ENCODE assay signal across 16 mouse cellular contexts in the genomic region with DNA sequence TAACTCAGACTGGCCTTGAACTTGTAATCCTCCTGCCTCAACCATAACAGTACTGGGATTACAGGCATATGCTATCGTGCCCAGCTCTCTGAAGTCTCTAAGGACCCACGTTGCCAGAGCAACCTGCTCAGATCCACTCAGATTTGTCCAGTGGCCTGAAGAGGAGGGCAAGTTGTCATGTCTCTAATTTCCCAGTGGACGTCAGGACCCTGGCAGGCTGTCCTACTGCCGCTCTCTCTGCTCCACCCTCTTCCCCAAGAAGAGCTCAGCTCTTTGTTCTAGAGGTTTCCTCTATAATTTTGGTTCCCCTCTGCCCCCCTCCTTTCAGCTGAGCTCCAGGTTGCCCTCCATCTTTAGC. TPM values are rescaled to one million over a fixed set of nuclear protein-coding genes. Genes with fewer than 3 reads are reported as not detected.
DNase-seq lines count a peak whose midpoint lies in the region; ATAC-seq and TF ChIP-seq lines count a peak whose summit lies in the region.
"Had no signal": no experiment of that assay in that cellular context is flagged by ENCODE, and none has a peak within 500 bp of the region (broad histone marks: within the 10 kb centered on the region; RNA-seq: fewer than 3 reads in every experiment).

No protein-coding gene starts in this region.

- H3K27ac ChIP-seq in forebrain, embryonic 14.5 days (ENCODE audit: low read depth, low read length), result peak overlapping the region; percentile 91
- peak overlapping the region; percentile 86 for H3K27ac ChIP-seq in hindbrain, postnatal 0 days
- H3K27ac ChIP-seq in neural tube, embryonic 13.5 days (replicated peaks), result peak overlapping the region; percentile 90
- no peak overlapping the region for H3K27ac ChIP-seq in liver, embryonic 12.5 days
- H3K27ac ChIP-seq: embryonic facial prominence, embryonic 15.5 days had no signal

- H3K36me3 ChIP-seq in forebrain, embryonic 14.5 days (ENCODE audit: control insufficient read depth, insufficient read depth, low read length), result no peaks in the 10 kb centered on the region
- H3K36me3 ChIP-seq in hindbrain, postnatal 0 days (ENCODE audit: insufficient read depth, low read length), result no peaks in the 10 kb centered on the region
- H3K36me3 ChIP-seq in neural tube, embryonic 13.5 days, result no peaks in the 10 kb centered on the region
- H3K36me3 ChIP-seq in liver, embryonic 12.5 days, result no peaks in the 10 kb centered on the region
- H3K36me3 ChIP-seq: embryonic facial prominence, embryonic 15.5 days had no signal

- H3K27me3 ChIP-seq in forebrain, embryonic 14.5 days (replicated peaks; ENCODE audit: control insufficient read depth, insufficient read depth, low read length), result no peaks in the 10 kb centered on the region
- H3K27me3 ChIP-seq in hindbrain, postnatal 0 days (ENCODE audit: insufficient read depth, low read length), result no peaks in the 10 kb centered on the region
- no peaks in the 10 kb centered on the region for H3K27me3 ChIP-seq in neural tube, embryonic 13.5 days
- peaks cover 32% of the 10 kb centered on the region for H3K27me3 ChIP-seq in liver, embryonic 12.5 days (replicated peaks)
- H3K27me3 ChIP-seq: embryonic facial prominence, embryonic 15.5 days had no signal

- H3K4me2 ChIP-seq in forebrain, embryonic 14.5 days (ENCODE audit: low read length), result no peak overlapping the region; the same call in 1 of the 2 replicates
- H3K4me2 ChIP-seq in hindbrain, postnatal 0 days (ENCODE audit: low read depth, low read length), result peak overlapping the region; percentile 18; the same call in 1 of the 2 replicates
- no peak overlapping the region for H3K4me2 ChIP-seq in neural tube, embryonic 13.5 days
- H3K4me2 ChIP-seq in liver, embryonic 12.5 days, result no peak overlapping the region
- H3K4me2 ChIP-seq: embryonic facial prominence, embryonic 15.5 days had no signal

- no peak overlapping the region for H3K4me3 ChIP-seq in forebrain, embryonic 14.5 days (ENCODE audit: low read depth, low read length)
- no peak overlapping the region for H3K4me3 ChIP-seq in hindbrain, postnatal 0 days (ENCODE audit: low read length)
- H3K4me3 ChIP-seq in neural tube, embryonic 13.5 days, result no peak overlapping the region
- no peak overlapping the region for H3K4me3 ChIP-seq in liver, embryonic 12.5 days
- H3K4me3 ChIP-seq: embryonic facial prominence, embryonic 15.5 days had no signal

- no peak for TF ChIP-seq CTCF in hindbrain, postnatal 0 days (IDR thresholded peaks at IDR 0.05; ENCODE audit: low read depth)

- H3K9ac ChIP-seq in forebrain, embryonic 14.5 days (ENCODE audit: low read length), result no peak overlapping the region
- no peak overlapping the region for H3K9ac ChIP-seq in hindbrain, postnatal 0 days (replicated peaks; ENCODE audit: low read length)
- no peak overlapping the region for H3K9ac ChIP-seq in neural tube, embryonic 13.5 days
- no peak overlapping the region for H3K9ac ChIP-seq in liver, embryonic 12.5 days
- H3K9ac ChIP-seq: embryonic facial prominence, embryonic 15.5 days had no signal

- intact Hi-C loops in heart, postnatal 36 days (cut with DNase I), result no loop called here

- H3K4me1 ChIP-seq in forebrain, embryonic 14.5 days (ENCODE audit: control insufficient read depth, insufficient read depth, low read length), result peaks cover 19% of the 10 kb centered on the region
- peaks cover 12% of the 10 kb centered on the region for H3K4me1 ChIP-seq in hindbrain, postnatal 0 days (ENCODE audit: insufficient read depth, low read length)
- peaks cover 43% of the 10 kb centered on the region for H3K4me1 ChIP-seq in neural tube, embryonic 13.5 days (replicated peaks)
- H3K4me1 ChIP-seq in liver, embryonic 12.5 days, result peaks cover 24% of the 10 kb centered on the region

- 26% methylated on average over 4 of the region's 4 CpGs for WGBS in forebrain, embryonic 14.5 days
- WGBS in hindbrain, postnatal 0 days, result 8% methylated on average over 4 of the region's 4 CpGs
- WGBS in neural tube, embryonic 13.5 days, result 7% methylated on average over 4 of the region's 4 CpGs
- 62% methylated on average over 4 of the region's 4 CpGs for WGBS in liver, embryonic 12.5 days (ENCODE audit: insufficient replicate concordance)

- peak; percentile 44 for DNase-seq in embryo, embryonic 10 days (ENCODE audit: low spot score)
- DNase-seq in embryo, embryonic 9.5 days (ENCODE audit: extremely low spot score), result no peak
- no peak for DNase-seq in forebrain, embryonic 14.5 days (ENCODE audit: low spot score)
- DNase-seq in hindbrain, postnatal 0 days (ENCODE audit: low spot score), result peak; percentile 87
- no peak for DNase-seq in heart, postnatal 36 days
- no peak for DNase-seq in kidney, adult 18-20 months
- DNase-seq: cerebellum, adult 18-20 months; heart, postnatal 14 days; kidney, adult 9 months; layer of hippocampus, adult 9-11 months; lung, postnatal 4 days; right cerebral cortex, postnatal 14 days; thymus, postnatal 14 days had no signal

- H3K9me3 ChIP-seq in forebrain, embryonic 14.5 days (replicated peaks; ENCODE audit: control insufficient read depth, low read length), result no peaks in the 10 kb centered on the region
- no peaks in the 10 kb centered on the region for H3K9me3 ChIP-seq in hindbrain, postnatal 0 days (ENCODE audit: low read length)
- H3K9me3 ChIP-seq in neural tube, embryonic 13.5 days, result no peaks in the 10 kb centered on the region
- no peaks in the 10 kb centered on the region for H3K9me3 ChIP-seq in liver, embryonic 12.5 days (replicated peaks)
- H3K9me3 ChIP-seq: embryonic facial prominence, embryonic 15.5 days had no signal

- ATAC-seq in forebrain, embryonic 14.5 days, result peak; percentile 54
- ATAC-seq in hindbrain, postnatal 0 days, result peak; percentile 88
- ATAC-seq in neural tube, embryonic 13.5 days (ENCODE audit: low read depth), result peak; percentile 54
- no peak for ATAC-seq in liver, embryonic 12.5 days

RNA-seq across cellular contexts. Expression of gene Vat1, which starts 11.1 kb away (rescaled TPM):
- 77.5 and 85.7 TPM in 2 replicates for polyA plus RNA-seq in forebrain, embryonic 14.5 days (2014; fragmentation: Nextera tagmentation; extraction: Ambion mirVana)
- total RNA-seq in hindbrain, postnatal 0 days (2014; rRNA removed), result 290 and 295 TPM in 2 replicates
- polyA plus RNA-seq in hindbrain, postnatal 0 days (2015; fragmentation: Nextera tagmentation; extraction: Ambion mirVana), result 106 and 114 TPM in 2 replicates
- polyA plus RNA-seq in neural tube, embryonic 13.5 days (2015; fragmentation: Nextera tagmentation; extraction: Ambion mirVana), result 72.6 and 75.8 TPM in 2 replicates
- total RNA-seq in heart, postnatal 36 days (2021), result 10 to 100 TPM; 22.0 to 24.9 TPM
- polyA plus RNA-seq in liver, embryonic 12.5 days (2016; fragmentation: Nextera tagmentation; extraction: Ambion mirVana), result 11.8 and 12.2 TPM in 2 replicates

RNA-seq across cellular contexts. Expression of gene Rnd2, which starts 12.4 kb away (rescaled TPM):
- polyA plus RNA-seq in forebrain, embryonic 14.5 days (2014; fragmentation: Nextera tagmentation; extraction: Ambion mirVana), result 98.7 and 131 TPM in 2 replicates
- total RNA-seq in hindbrain, postnatal 0 days (2014; rRNA removed), result 103 and 140 TPM in 2 replicates
- polyA plus RNA-seq in hindbrain, postnatal 0 days (2015; fragmentation: Nextera tagmentation; extraction: Ambion mirVana), result 143 and 154 TPM in 2 replicates
- 80.5 and 83.0 TPM in 2 replicates for polyA plus RNA-seq in neural tube, embryonic 13.5 days (2015; fragmentation: Nextera tagmentation; extraction: Ambion mirVana)
- total RNA-seq in heart, postnatal 36 days (2021), result 1 to 10 TPM; 5.6 to 6.2 TPM
- polyA plus RNA-seq in liver, embryonic 12.5 days (2016; fragmentation: Nextera tagmentation; extraction: Ambion mirVana), result 3.6 and 3.9 TPM in 2 replicates

RNA-seq across cellular contexts. Expression of gene Ifi35, which starts 29.0 kb away (rescaled TPM):
- polyA plus RNA-seq in forebrain, embryonic 14.5 days (2014; fragmentation: Nextera tagmentation; extraction: Ambion mirVana), result 2.7 and 3.4 TPM in 2 replicates
- 3.9 and 4.2 TPM in 2 replicates for total RNA-seq in hindbrain, postnatal 0 days (2014; rRNA removed)
- 5.3 and 5.8 TPM in 2 replicates for polyA plus RNA-seq in hindbrain, postnatal 0 days (2015; fragmentation: Nextera tagmentation; extraction: Ambion mirVana)
- 3.6 and 3.8 TPM in 2 replicates for polyA plus RNA-seq in neural tube, embryonic 13.5 days (2015; fragmentation: Nextera tagmentation; extraction: Ambion mirVana)
- total RNA-seq in heart, postnatal 36 days (2021), result 10 to 100 TPM; 13.3 to 15.6 TPM
- polyA plus RNA-seq in liver, embryonic 12.5 days (2016; fragmentation: Nextera tagmentation; extraction: Ambion mirVana), result 35.8 and 37.1 TPM in 2 replicates

RNA-seq across cellular contexts. Expression of gene Rpl27, which starts 35.1 kb away (rescaled TPM):
- 281 and 371 TPM in 2 replicates for polyA plus RNA-seq in forebrain, embryonic 14.5 days (2014; fragmentation: Nextera tagmentation; extraction: Ambion mirVana)
- total RNA-seq in hindbrain, postnatal 0 days (2014; rRNA removed), result 535 and 538 TPM in 2 replicates
- 276 and 282 TPM in 2 replicates for polyA plus RNA-seq in hindbrain, postnatal 0 days (2015; fragmentation: Nextera tagmentation; extraction: Ambion mirVana)
- polyA plus RNA-seq in neural tube, embryonic 13.5 days (2015; fragmentation: Nextera tagmentation; extraction: Ambion mirVana), result 303 and 315 TPM in 2 replicates
- 10 to 100 TPM; 48.2 to 52.4 TPM for total RNA-seq in heart, postnatal 36 days (2021)
- polyA plus RNA-seq in liver, embryonic 12.5 days (2016; fragmentation: Nextera tagmentation; extraction: Ambion mirVana), result 378 and 390 TPM in 2 replicates

RNA-seq across cellular contexts. Expression of gene Ptges3l, which starts 52.0 kb away (rescaled TPM):
- 1.2 TPM in 2 replicates for polyA plus RNA-seq in forebrain, embryonic 14.5 days (2014; fragmentation: Nextera tagmentation; extraction: Ambion mirVana)
- total RNA-seq in hindbrain, postnatal 0 days (2014; rRNA removed), result 0.31 and 0.58 TPM in 2 replicates
- polyA plus RNA-seq in hindbrain, postnatal 0 days (2015; fragmentation: Nextera tagmentation; extraction: Ambion mirVana), result 3.8 and 4.6 TPM in 2 replicates
- 3.3 and 4.3 TPM in 2 replicates for polyA plus RNA-seq in neural tube, embryonic 13.5 days (2015; fragmentation: Nextera tagmentation; extraction: Ambion mirVana)
- total RNA-seq in heart, postnatal 36 days (2021), result 10 to 100 TPM; 50.6 to 66.9 TPM
- 1.3 and 2.1 TPM in 2 replicates for polyA plus RNA-seq in liver, embryonic 12.5 days (2016; fragmentation: Nextera tagmentation; extraction: Ambion mirVana)

Comparison
In these comparisons a context has a peak if more than half of its experiments do, and no peak if none do; other contexts are left out.
1. DNase-seq: peak in embryo, embryonic 10 days (single experiment) and hindbrain, postnatal 0 days (single experiment); none in embryo, embryonic 9.5 days (single experiment), forebrain, embryonic 14.5 days (single experiment), heart, postnatal 36 days (0 of 2) and kidney, adult 18-20 months (single experiment).
2. RNA of gene Rnd2, which starts 12.4 kb away (polyA plus RNA-seq): 143 to 154 TPM in hindbrain, postnatal 0 days, 98.7 to 131 TPM in forebrain, embryonic 14.5 days and 80.5 to 83.0 TPM in neural tube, embryonic 13.5 days; 3.6 to 3.9 TPM in liver, embryonic 12.5 days; every median in the first group is over 10 times any median in the second.